Mouse (Mus musculus) urinary bladder, adult 2 months (tissue): ENCODE measurements around the gene Arid3a. TPM values are rescaled to one million over a fixed set of nuclear protein-coding genes. Genes with fewer than 3 reads are reported as not detected.

ENCODE experiments used
- DNase-seq: peaks from one replicate; pipeline ENCODE4 v3.0.0; 2022; ENCODE audit warnings: low spot score
- polyA plus RNA-seq: library from polyadenylated mRNA; depleted of rRNA; stranded (reverse); fragments of >200 nt; gene quantifications from 2 replicates; pipeline ENCODE4 v1.2.3, GENCODE M21; 2012

The Arid3a gene
- polyA plus RNA-seq, 1 experiment, result 4.1 TPM

- DNase-seq, result no peak
Observed at GRCm38 (mm10) chr10:79976071-79976721, 49.4 kb downstream of the Arid3a start.

GRCm38 (mm10) chr10:79976722-79977107, 49.9 kb downstream of the Arid3a start:
- DNase-seq, result no peak

- DNase-seq, result no peak
Observed at GRCm38 (mm10) chr10:79977324-79977723, 50.5 kb downstream of the Arid3a start.

- no peak for DNase-seq
Observed at GRCm38 (mm10) chr10:79978061-79978460, 51.2 kb downstream of the Arid3a start.

GRCm38 (mm10) chr10:79979401-79980155, 52.7 kb downstream of the Arid3a start:
- DNase-seq, result no peak

GRCm38 (mm10) chr10:79983205-79983604, 56.4 kb downstream of the Arid3a start:
- DNase-seq, result no peak

GRCm38 (mm10) chr10:79983670-79984069, 56.8 kb downstream of the Arid3a start:
- peak; percentile 62 for DNase-seq

GRCm38 (mm10) chr10:79984195-79984816, 57.5 kb downstream of the Arid3a start, which contains the start of gene Tmem259:
TSS of gene Tmem259 (minus strand) at chr10:79984330.
- peak; percentile 80 for DNase-seq

- peak; percentile 79 for DNase-seq
Observed at GRCm38 (mm10) chr10:79984871-79985270, 58.0 kb downstream of the Arid3a start.

GRCm38 (mm10) chr10:79985334-79986231, 58.7 kb downstream of the Arid3a start:
- DNase-seq, result no peak

- no peak for DNase-seq
Observed at GRCm38 (mm10) chr10:79986232-79986878, 59.5 kb downstream of the Arid3a start.

- DNase-seq, result peak; percentile 75
Observed at GRCm38 (mm10) chr10:79986963-79987362, 60.1 kb downstream of the Arid3a start.

- no peak for DNase-seq
Observed at GRCm38 (mm10) chr10:79987771-79988505, 61.1 kb downstream of the Arid3a start.

GRCm38 (mm10) chr10:79988506-79989271, 61.8 kb downstream of the Arid3a start, which contains the start of gene Cnn2:
TSS of gene Cnn2 (plus strand) at chr10:79988584.
- DNase-seq, result peak; percentile 65

- DNase-seq, result no peak
Observed at GRCm38 (mm10) chr10:79989272-79989786, 62.5 kb downstream of the Arid3a start.

GRCm38 (mm10) chr10:79989870-79990269, 63.0 kb downstream of the Arid3a start:
- no peak for DNase-seq

- DNase-seq, result no peak
Observed at GRCm38 (mm10) chr10:79991099-79991498, 64.3 kb downstream of the Arid3a start.

GRCm38 (mm10) chr10:79991548-79991947, 64.7 kb downstream of the Arid3a start:
- DNase-seq, result no peak

GRCm38 (mm10) chr10:79994397-79995115, 67.7 kb downstream of the Arid3a start:
- DNase-seq, result no peak
